Mouse (Mus musculus): ENCODE results near the gene Nif3l1. TPM values are rescaled to one million over a fixed set of nuclear protein-coding genes. Genes with fewer than 3 reads are reported as not detected.

The Nif3l1 gene
- total RNA-seq, 2 experiments from 2014 or later, result 19.9 to 20.3 TPM

Other genes with a start within 250 kb of the Nif3l1 start
- gene Aox4, start 234.8 kb upstream of the Nif3l1 start, total RNA-seq (2021), result 10 to 100 TPM; 13.1 to 13.3 TPM
- under 1 TPM; 0.06 to 0.08 TPM for gene Aox2, start 166.8 kb upstream of the Nif3l1 start, total RNA-seq (2021)
- gene Bzw1, start 52.3 kb upstream of the Nif3l1 start, total RNA-seq (2021), result 100 to 1,000 TPM; 264 to 272 TPM
- gene Clk1, start 21.1 kb upstream of the Nif3l1 start, total RNA-seq (2021), result 100 to 1,000 TPM in 1 of 2 experiments, 10 to 100 TPM in 1; 98.2 to 104 TPM
- gene Ppil3, start 335 bp downstream of the Nif3l1 start, total RNA-seq (2021), result 10 to 100 TPM; 29.0 to 30.0 TPM
- gene Orc2, start 60.0 kb downstream of the Nif3l1 start, total RNA-seq (2021), result 10 to 100 TPM; 19.2 to 20.2 TPM
- gene Fam126b, start 141.2 kb downstream of the Nif3l1 start, total RNA-seq (2021), result 10 to 100 TPM; 68.6 to 70.4 TPM
- gene Ndufb3, start 141.2 kb downstream of the Nif3l1 start, total RNA-seq (2021), result 10 to 100 TPM; 91.0 to 99.5 TPM

All from left cerebral cortex, postnatal 10 days (tissue).